Mouse (Mus musculus): Measurements from ENCODE around the gene Lypd6b.

DNA sequence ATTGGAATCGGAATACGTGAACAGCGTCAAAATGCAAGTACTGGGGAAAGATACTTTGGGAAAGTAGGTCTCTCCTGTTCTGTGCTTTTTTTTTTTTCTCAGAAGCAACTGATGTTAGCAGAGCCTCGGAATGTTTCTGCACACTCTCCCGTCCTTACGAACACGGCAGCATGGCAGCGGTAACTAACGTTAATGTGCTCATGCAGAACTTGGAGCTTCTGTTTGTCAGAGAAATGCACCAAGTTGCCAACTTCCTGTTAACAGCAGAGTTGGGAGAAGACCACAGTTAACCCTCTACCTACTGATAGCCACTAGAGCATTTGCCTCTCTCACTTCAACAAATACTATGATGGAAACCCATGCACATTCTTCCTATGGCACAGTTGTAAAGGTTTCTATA lies 93.0 kb downstream of the Lypd6b start:
- no peak for TF ChIP-seq POLR2A (IDR thresholded peaks at IDR 0.05; ENCODE audit: low read depth, low read length)
- no peak for TF ChIP-seq CTCF (conservative IDR thresholded peaks at IDR 0.05; ENCODE audit: insufficient read depth, insufficient read length, low read depth, low read length)

Measured in kidney, adult 2 months (tissue).